Mouse (Mus musculus) T-helper 2 cell (primary cell): ENCODE data around the gene Tmem132c.

Source experiments
- in situ Hi-C: fragments of 300-600 bp; cut with MboI, MseI; formaldehyde crosslinking; loops from one replicate; pipeline ENCODE4 v1.15.1; 2025; ENCODE audit warnings: high pct_unique_total_duplicates

The Tmem132c gene

DNA sequence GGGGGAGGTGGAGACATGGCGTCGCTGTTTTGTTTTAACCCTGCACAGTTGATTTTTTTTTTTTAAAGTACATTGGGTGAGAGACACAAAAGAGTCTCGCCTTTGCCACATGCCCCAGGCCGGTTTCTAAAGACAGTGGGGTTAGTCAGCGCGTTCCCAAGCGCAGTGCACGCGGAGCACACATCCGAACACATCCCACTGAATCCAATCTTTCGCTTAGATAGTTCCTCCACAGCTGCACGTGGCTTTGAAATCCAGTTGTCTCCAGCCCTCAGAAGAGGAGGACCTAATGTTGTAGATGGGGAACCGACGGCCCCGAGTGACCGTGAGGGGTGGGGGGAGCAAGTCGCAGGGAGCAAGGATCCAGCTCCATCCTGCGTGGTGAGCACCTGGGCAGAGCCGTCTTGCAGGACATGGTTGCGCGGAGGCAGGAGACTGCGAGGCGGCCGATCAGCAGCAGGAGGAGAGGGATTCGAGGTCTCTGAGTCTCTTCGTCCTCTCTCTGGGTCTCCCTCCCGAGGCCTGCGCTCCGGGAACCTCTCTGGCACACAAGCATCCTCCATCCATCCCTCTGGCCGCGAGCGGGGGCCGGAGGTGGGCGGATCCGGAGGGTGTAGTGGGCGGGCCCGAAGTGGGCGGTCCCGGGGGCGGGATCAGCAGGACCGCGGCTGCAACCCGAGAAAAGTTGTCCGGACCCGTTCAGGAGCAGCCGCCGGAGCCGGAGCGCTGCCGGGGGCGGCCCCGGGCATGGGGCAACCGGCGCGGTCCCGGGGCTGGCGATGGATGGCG lies at the start of gene Tmem132c:
TSS of gene Tmem132c (plus strand) at position 673 of the 789 bp plus-strand sequence.
- in situ Hi-C loops, result loop anchor here (5.0 kb wide), 1 partner anchor 414 kb away; no protein-coding TSS in a partner anchor

DNA sequence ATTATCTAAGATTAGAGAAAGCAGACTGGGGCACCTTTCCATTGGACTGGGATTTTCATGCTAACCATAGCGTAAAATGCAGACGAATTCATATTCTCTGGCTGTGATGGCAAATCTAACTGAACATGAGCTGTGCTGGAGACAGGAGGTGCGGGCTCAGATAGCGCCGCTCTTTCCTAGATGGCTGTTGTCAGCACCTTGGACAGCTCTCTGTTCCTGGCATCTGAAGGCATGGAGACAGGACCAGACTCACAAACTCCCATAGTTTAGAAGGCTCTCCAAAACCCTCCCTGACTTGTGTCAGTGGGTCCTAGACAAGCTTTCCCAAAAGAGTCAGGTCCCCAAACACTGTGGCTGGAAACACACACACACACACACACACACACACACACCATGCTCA lies 49.7 kb upstream of the Tmem132c start:
- in situ Hi-C loops, result no loop called here

DNA sequence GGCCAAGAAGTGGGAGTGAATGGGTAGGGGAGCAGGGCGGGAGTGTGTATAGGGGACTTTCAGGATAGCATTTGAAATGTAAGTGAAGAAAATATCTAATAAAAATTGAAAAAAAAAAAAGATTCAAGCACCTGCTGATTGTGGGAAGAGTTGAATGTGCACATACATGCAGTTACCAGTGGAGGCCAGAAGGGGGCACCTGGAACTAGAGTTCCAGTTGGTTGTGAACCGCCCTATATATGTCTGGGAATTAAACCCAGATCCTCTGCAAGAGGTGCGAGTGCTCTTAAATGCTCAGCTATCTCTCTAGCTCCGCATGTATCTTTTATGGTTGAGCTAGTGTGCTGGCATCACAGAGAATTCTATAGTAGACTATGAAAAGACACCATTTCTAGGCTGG lies 42.8 kb upstream of the Tmem132c start:
- in situ Hi-C loops, result no loop called here

DNA sequence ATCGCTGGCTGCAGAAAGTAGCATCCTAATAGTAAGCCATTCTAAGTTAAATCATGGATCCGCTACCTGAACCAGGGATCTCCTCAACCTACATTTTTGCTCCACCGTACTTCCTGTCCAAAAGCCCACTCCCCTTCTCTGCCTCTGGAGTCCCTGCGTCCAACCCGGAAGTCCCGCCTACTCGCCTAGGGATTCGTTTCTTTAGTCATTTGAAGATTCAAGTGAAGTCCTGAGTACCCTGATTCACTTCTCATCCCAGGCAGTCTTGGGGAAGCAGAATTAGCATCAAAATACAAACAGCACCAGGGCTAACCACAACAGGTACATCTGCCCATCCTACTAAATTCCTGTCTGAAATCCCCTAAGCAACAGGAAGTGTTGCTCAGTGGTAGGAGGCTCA lies 36.7 kb upstream of the Tmem132c start:
- in situ Hi-C loops, result no loop called here

DNA sequence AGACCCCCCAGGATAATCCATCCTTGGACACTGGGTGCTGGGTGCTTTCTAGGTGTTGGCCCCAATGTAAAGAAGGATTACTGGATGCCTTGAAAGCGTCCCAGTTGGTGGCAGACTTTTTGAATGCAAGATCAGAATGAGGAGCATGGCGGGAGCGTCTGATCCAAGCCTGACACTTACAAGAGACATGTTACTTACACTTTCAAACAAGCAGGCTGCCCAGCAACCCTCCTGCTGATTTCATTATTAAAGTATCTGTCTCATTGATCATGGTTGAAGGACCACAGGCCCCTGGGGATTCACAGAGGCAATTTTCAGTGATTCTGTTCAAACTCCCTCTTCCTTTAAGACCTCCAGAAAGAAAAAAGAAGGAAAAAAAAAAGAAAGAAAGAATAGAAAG lies 25.2 kb upstream of the Tmem132c start:
- in situ Hi-C loops, result no loop called here

DNA sequence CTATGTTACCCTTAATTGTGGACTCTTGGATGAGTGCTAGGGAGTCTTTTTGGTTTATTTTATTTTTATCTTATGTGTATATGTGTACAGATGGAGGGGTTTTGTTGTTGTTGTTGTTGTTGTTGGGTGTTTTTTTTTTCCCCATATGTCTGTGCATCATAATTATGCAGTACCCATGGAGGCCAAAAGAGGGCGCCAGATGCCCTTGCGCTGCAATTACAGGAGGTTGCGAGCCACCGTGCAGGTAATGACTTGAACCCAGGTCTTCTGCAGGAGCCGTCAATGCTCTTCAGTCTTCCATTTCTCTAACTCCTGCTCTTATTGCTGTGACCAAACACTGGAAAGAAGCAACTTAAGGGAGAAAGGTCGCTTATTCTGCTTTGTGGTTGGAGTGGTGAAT lies 23.9 kb upstream of the Tmem132c start:
- in situ Hi-C loops, result no loop called here

DNA sequence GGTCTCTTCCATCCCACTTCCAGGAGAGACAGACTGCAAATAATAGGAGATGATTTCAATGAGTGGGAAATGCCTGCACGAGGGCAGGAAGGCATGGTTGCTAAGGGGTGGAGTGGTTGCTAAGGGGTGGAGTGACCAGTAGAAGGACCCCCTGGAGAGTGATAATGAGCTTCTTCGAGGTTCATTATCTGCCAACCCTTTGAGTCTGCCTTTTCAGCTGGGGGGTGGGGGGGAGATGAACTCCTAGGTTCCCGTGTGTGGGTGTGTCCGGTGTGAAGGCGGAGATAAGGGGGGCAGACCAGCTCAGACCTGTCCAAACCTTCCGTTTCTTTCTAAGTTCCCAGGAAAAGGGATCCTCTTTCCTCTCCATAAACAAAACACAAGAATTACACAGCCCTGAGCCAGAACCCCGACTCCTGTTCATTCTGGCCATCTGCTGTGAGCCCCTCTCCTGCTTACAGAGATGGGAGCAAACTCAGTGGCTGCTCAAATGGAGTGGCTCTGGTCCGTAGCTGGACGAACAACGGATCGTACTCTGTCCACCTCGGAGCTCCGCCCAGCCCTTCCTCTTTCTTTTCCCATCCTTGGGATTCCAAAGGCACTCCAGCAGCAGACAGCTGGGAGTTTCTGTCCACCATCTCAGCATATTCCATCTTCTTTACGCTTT lies 13.5 kb upstream of the Tmem132c start:
- in situ Hi-C loops, result no loop called here

DNA sequence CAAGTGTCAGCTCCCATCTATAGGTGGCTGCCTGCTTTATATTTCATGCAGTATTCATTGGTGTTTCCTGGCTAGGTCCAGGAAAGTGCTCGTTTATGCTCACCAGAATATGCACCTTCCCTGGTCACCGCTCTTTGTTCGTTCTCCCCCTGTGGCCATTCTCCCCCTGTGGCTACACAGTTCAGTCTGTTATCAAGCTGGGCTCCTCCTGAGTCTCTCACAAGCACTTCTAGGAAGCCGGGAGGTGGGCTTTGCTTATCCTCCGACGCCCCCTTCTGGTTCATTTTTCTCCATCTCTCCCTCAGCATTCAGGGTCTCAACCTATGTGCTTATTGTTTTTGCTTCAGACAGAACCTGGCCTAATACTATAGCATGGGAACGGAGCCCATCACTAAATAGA lies 6.9 kb upstream of the Tmem132c start:
- in situ Hi-C loops, result no loop called here

DNA sequence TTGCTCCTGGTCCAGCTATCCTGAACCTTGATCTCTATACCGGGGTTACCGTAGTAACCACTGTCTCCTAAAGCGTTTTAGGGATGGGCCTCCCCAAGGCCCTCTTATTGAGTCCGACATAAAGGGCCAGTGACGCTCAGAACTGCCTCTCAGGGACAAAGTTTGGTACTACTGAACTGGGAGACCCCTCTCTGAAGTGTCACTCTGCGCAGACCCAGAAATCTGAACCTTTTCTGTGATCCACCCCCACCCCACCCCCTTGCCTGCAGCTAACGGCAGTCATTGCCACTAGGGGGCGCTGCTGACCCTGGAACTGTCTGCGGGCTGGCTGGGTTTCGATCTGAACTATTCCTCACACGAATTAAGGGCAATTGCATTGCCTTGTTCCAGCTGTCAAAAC lies 6.4 kb upstream of the Tmem132c start:
- in situ Hi-C loops, result no loop called here

DNA sequence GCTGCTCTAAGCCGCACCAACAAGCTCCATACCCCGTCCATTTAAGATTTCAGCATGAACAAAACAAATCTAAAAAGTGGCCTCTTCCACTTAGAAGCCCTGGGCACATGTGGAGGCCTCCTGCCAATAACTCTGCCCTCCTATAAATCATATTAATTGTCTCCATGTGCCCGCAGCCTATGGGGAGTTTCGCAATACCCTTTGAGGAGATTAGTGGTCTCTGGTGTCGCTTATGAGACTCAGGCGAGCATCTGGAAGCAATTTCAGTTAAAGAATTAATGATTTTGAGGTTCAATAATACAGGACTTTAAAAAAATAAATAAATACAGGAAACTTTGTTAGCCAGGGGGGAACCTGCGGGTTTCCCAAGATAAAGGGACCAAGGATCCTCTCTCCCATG lies 1.9 kb upstream of the Tmem132c start:
- in situ Hi-C loops, result loop anchor here (5.0 kb wide), 1 partner anchor 412 kb away; no protein-coding TSS in a partner anchor

DNA sequence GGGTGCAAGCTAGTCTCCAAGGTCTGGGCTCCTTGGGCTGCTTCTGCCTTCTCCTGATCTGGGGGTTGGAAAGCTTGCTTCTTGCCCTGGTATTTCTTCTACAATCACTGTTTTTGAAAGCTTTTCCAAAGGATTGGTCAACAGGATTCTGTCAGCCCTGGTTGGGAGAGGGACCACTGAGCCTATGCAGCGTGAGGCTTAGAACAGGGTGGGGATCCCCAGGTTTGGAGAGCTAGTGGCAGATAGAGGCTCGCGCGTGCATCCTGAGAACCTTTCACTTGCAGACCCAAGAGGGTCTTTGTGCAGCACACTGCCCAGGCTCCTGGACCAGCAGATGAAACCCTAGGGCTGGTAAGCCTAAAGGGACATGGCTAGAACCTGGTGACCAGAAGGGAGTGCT lies 962 bp upstream of the Tmem132c start:
- in situ Hi-C loops, result loop anchor here (5.0 kb wide), 1 partner anchor 413 kb away; no protein-coding TSS in a partner anchor

DNA sequence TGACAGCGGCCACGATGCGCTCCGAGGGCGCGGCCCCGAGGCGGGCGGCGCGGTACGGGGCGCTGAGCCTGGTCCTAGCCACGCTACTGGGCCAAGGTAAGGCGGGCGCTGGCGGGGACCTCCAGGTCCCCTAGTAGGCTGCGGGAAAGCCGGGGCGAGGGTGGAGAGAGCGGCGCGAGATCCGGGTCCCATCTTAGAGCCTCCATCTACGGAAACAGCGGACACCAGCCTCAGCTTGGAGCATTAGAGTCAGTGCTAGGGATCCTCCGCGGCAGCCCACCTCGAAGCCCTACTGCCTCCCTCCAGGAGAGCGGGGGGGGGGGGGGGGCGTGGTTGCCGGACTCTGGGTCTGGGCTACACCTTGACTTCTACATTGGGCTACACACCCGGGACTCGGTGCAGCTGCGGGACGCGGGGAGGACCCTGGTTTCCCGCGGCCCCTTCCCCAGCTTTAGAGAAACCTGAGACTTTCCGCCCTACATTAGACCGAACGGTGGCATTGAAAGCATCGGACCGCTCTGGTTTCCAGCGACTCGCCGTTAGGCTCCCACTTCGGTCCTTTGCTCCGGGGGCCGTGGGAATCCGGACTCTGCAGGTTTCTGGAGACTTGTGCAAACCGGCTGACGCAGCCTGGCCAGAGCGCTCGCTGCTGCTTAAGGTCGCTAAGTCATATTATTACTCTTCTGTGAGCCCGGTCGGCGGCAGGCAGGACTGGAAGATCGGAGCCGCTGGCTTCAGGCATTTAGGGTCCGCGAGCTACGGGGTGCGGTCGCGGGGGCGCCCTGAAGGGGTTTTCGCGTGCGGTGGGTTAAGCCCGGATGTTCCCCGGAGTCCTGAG lies 536 bp downstream of the Tmem132c start:
- in situ Hi-C loops, result loop anchor here (5.0 kb wide), 1 partner anchor 415 kb away; no protein-coding TSS in a partner anchor

DNA sequence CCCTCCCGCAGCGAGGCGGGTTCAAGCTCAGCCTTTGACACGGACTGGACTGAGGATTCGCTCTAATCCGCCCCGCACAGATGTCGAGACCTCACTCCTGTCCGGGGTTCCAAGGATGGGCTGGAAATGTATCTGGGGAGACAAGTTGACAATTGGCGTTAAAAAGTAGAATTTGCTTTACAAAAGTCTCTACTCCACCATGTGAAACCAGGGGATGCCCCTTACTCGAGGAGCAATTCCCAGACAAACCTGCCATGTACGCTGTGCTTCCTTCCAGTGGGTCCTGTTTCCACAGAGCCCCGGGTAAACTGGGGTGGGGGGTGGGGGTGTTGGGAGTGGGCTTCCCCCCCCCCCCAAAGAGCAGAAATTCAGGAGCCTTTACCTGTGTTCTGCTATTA lies 1.2 kb downstream of the Tmem132c start:
- in situ Hi-C loops, result loop anchor here (5.0 kb wide), 1 partner anchor 415 kb away; no protein-coding TSS in a partner anchor

DNA sequence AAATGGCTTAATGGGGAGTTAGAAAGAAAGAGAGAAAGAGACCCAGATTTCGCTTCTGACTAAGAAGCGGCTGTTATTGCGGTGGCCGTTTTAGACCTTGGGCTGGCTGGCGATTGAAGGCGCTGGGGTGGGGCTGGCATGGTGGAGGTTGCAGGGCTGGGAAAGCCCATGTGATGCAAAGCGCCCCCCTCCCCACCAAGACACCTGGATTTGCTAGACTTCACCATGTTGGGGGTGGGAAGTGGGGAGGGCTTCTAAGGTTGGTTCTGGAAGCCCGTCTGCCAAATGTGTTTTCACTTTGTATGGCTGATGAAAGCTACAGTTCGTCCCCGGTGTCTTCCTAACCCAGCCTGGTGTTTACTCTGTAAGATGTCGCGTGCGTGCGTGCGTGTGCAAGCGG lies 1.6 kb downstream of the Tmem132c start:
- in situ Hi-C loops, result loop anchor here (5.0 kb wide), 1 partner anchor 416 kb away; no protein-coding TSS in a partner anchor

DNA sequence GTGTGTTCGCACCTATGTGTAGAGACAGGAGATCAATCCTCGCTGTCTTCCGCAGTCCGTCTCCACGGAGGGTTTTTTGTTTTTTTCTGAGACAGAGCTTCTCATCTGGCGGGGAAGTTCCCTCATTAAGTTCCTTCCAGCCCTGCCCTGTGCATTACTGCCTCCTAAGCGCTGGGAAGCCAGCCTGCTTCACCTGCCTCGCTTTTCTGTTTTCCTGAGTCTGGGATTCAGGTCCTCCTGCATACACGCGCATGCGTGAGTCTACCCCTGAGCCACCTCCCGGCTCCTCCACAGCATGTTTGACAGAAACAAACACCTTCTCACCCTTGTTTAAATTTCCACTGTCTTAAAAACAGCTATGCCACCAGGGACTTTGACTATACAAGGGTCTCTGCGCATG lies 2.0 kb downstream of the Tmem132c start:
- in situ Hi-C loops, result loop anchor here (5.0 kb wide), 1 partner anchor 416 kb away; no protein-coding TSS in a partner anchor

DNA sequence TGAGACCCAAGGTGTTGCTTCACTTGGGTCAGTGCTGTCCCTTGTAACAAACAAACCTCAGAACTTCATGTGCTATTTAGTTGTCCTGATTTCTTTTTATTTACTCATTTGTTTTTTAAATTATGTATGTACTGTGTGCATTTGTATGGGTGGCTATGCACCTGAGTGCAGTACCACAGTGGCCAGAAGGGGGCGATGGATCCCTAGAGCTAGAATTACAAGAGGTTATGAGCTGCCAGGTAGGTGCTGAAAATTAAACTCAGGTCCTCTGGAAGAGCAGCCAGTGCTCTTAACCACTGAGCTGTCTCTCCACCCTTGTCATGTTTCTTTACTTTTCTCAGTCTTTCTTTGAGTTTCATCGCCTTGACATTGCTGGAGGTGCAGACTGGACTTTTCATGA lies 11.7 kb downstream of the Tmem132c start:
- in situ Hi-C loops, result no loop called here

DNA sequence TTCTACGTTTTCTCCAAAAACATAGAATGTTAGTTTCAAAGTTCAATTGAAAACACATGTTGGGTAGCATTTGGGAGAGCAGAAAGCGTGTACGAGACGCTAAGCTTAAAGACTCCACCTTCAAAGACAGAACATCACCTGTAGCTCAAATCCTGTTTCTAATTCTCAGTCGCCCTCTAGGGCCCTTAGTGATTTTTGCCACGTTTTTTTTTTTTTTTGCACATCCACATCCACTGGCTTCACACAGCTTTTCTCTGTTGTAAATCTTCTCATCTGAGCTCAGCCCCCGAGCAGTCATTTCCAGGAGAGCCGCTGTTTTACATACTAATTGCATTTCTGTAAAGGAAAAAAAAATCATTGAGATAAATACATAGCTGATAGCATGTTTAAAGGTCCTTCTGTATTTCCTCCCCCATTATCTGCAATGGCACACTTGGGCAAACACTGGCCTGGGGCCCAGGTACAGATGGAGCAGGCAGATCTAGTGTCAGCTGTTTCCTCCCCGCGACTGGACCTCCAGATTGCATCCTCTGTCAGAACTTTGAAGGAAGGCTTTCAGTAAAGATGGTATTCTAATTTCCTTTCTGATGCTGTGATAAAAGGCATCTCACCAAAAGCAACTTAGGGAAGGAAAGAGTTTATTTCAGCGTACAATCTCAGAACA lies 15.5 kb downstream of the Tmem132c start:
- in situ Hi-C loops, result no loop called here

DNA sequence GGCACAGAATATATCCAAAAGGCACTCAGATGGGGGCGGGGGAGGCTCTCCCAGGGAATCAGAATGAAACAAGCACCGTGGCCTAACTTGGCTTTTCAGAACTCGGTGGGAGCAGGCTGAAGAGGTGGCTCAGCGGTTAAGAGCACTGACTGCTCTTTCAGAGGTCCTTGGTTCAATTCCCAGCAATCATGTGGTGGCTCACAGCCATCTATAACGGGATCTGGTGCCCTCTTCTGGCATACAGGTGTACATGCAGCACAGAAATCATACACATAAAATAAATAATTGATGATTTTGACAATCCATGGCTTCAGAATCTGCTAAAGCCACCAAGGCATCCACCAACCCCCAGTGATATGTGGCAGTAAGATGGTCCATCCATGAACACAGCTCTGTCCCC lies 20.5 kb downstream of the Tmem132c start:
- in situ Hi-C loops, result no loop called here

DNA sequence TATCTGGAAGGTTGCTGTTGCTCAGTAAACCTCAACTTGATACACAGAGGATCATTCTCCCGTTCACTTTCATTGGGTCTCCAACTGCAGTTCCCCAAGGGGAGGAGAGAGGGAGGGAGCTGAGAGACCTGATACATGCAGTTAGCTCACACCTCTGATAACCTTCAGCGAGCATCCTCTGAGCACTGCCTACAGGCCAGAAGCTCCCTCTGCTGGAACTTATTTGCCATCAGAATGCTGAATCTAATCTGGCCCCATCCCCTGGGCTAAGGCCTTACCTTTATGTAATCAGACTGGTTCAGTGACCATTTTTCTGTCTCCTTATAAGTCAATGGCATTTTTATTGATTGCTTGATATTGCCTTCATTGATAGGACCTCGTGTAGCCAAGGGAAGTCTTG lies 29.5 kb downstream of the Tmem132c start:
- in situ Hi-C loops, result no loop called here

DNA sequence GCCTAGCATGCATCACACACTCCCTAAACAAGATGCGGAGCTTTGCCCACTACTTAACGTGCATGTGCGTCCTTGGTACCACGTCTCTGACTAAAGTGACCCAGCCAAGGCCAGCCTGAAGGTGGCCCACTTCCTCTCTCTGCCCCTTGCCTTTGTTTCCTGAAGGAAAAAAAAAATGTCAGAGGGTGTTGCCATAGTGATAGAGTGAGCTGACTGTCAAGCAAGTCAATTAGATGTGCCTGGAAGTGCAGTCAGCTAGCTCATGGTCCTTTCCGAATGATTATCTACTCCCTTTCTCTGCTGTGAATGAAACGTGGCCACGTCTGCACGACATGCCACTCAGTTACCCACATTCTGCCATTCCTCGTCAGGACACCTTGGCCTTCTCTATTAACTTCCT lies 37.9 kb downstream of the Tmem132c start:
- in situ Hi-C loops, result no loop called here

DNA sequence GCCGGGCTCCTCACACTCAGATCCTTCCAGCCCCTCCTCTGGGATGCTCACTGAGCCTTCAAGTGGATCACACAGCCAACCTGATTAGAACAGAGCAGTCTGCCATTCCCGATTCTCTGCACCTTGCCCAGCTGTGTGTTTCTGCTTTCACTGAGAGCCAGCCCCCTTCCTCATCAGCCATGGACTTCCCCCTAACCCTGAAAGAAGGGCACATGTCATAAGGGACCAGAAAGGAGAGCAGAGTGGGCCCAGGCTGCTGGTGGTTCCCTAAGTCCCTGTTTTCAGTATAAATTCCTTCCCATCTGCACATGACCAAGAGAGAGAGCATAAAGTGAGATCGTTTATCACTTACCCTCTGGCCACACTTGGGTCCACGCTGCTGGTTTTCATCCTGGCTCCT lies 39.6 kb downstream of the Tmem132c start:
- in situ Hi-C loops, result no loop called here
